Mouse (Mus musculus) intestine, embryonic 14.5 days (tissue): ENCODE measurements at regions not wholly inside any gene's neighbourhood (a gene's known extent, or its start where the extent isn't known, plus 50 kb on each side); places are given as distances from the start of the nearest gene placed in this dataset.

ENCODE experiments used
- ATAC-seq: fragments of 200-750 bp; cut with Nextera tagmentation; replicated peaks from 2 replicates; pipeline ENCODE4 v1.8.0; 2017; ENCODE audit warnings: low read depth, moderate number of reproducible peaks, moderate TSS enrichment, moderate library complexity; ENCODE audit not compliant: low FRiP score, low TSS enrichment
- DNase-seq: peaks from one replicate; pipeline ENCODE4 v3.0.0-alpha.2; 2018; ENCODE audit warnings: low spot score
- H3K27ac ChIP-seq: fragments of 300-500 bp; sonication (generic); 2 replicates; pipeline ENCODE4 v1.5.1; 2014; ENCODE audit warnings: low read depth, mild to moderate bottlenecking, control low read depth
- H3K27me3 ChIP-seq: fragments of 300-500 bp; sonication (generic); replicated peaks from 2 replicates; pipeline ENCODE4 v1.6.1; 2014; ENCODE audit warnings: low read length, control low read depth; ENCODE audit not compliant: control insufficient read depth, insufficient read depth
- H3K36me3 ChIP-seq: fragments of 300-500 bp; sonication (generic); 2 replicates; pipeline ENCODE4 v1.6.1; 2014; ENCODE audit warnings: low read length, control low read depth; ENCODE audit not compliant: control insufficient read depth, insufficient read depth
- H3K4me1 ChIP-seq: fragments of 300-500 bp; sonication (generic); replicated peaks from 2 replicates; pipeline ENCODE4 v1.6.1; 2014; ENCODE audit warnings: low read length, control low read depth, mixed read lengths; ENCODE audit not compliant: control insufficient read depth, insufficient read depth
- H3K4me2 ChIP-seq: fragments of 300-500 bp; sonication (generic); 2 replicates; pipeline ENCODE4 v1.6.1; 2014; ENCODE audit warnings: low read length
- H3K4me3 ChIP-seq: fragments of 300-500 bp; sonication (generic); 2 replicates; pipeline ENCODE4 v1.5.1; 2014; ENCODE audit warnings: low read depth, low read length, control low read depth, mixed read lengths
- H3K9ac ChIP-seq: fragments of 300-500 bp; sonication (generic); 2 replicates; pipeline ENCODE4 v1.6.1; 2014; ENCODE audit warnings: mild to moderate bottlenecking, low read length
- H3K9me3 ChIP-seq: fragments of 300-500 bp; sonication (generic); 2 replicates; pipeline ENCODE4 v1.6.1; 2016; ENCODE audit warnings: low read length, control low read depth; ENCODE audit not compliant: control insufficient read depth
- WGBS: fragments of 180-500 bp; shearing (Covaris S2); extraction: QIAGEN DNeasy Blood & Tissue Kit; methylation state at CpG from one replicate; pipeline ENCODE4 v1.1.7; 2014; 5-methylcytosine and 5-hydroxymethylcytosine counted together

- H3K4me3 ChIP-seq, result no peak overlapping the region
- H3K27ac ChIP-seq, result no peak overlapping the region
- ATAC-seq, result no peak
- H3K9me3 ChIP-seq, result no peaks in the 10 kb centered on the region
- H3K4me2 ChIP-seq, result no peak overlapping the region
- no peaks in the 10 kb centered on the region for H3K4me1 ChIP-seq
- no peaks in the 10 kb centered on the region for H3K27me3 ChIP-seq
- no peak overlapping the region for H3K9ac ChIP-seq
- H3K36me3 ChIP-seq, result no peaks in the 10 kb centered on the region
- no peak for DNase-seq
These were observed 285.1 kb downstream of the Cog6 start for GRCm38 (mm10) chr3:52731941-52732340.

GRCm38 (mm10) chr3:52731491-52731890, 285.5 kb downstream of the Cog6 start:
- Histone ChIP-seq H3K4me2 (no peak overlapping the region), H3K9me3 (no peaks in the 10 kb centered on the region), H3K4me1 (no peaks in the 10 kb centered on the region), H3K27me3 (no peaks in the 10 kb centered on the region), H3K36me3 (no peaks in the 10 kb centered on the region), H3K9ac (no peak overlapping the region), H3K27ac (no peak overlapping the region), H3K4me3 (no peak overlapping the region)
- WGBS, result 77% methylated on average over 3 of the region's 3 CpGs
- ATAC-seq, result no peak
- DNase-seq, result no peak

- Histone ChIP-seq H3K36me3 (no peaks in the 10 kb centered on the region), H3K4me1 (no peaks in the 10 kb centered on the region), H3K4me2 (no peak overlapping the region), H3K27me3 (no peaks in the 10 kb centered on the region), H3K9ac (no peak overlapping the region), H3K9me3 (no peaks in the 10 kb centered on the region), H3K4me3 (no peak overlapping the region), H3K27ac (no peak overlapping the region)
- WGBS, result 72% methylated on average over 3 of the region's 3 CpGs
- DNase-seq (no peak), ATAC-seq (no peak)
These were observed 287.3 kb downstream of the Cog6 start for GRCm38 (mm10) chr3:52729731-52730130.

GRCm38 (mm10) chr3:52728860-52729259, 288.2 kb downstream of the Cog6 start:
- no peak overlapping the region for H3K4me2 ChIP-seq
- H3K9ac ChIP-seq, result no peak overlapping the region
- DNase-seq (no peak), ATAC-seq (no peak)
- no peaks in the 10 kb centered on the region for H3K36me3 ChIP-seq
- no peak overlapping the region for H3K27ac ChIP-seq
- H3K4me1 ChIP-seq, result no peaks in the 10 kb centered on the region
- no peak overlapping the region for H3K4me3 ChIP-seq
- WGBS, result 50% methylated on average over 6 of the region's 6 CpGs
- H3K9me3 ChIP-seq, result no peaks in the 10 kb centered on the region
- H3K27me3 ChIP-seq, result no peaks in the 10 kb centered on the region

GRCm38 (mm10) chr3:52728426-52728825, 288.6 kb downstream of the Cog6 start:
- Histone ChIP-seq H3K27ac (no peak overlapping the region), H3K4me1 (no peaks in the 10 kb centered on the region), H3K9ac (no peak overlapping the region), H3K4me2 (no peak overlapping the region), H3K27me3 (no peaks in the 10 kb centered on the region), H3K9me3 (no peaks in the 10 kb centered on the region), H3K36me3 (no peaks in the 10 kb centered on the region), H3K4me3 (no peak overlapping the region)
- no peak for DNase-seq
- no peak for ATAC-seq
- WGBS, result 92% methylated on average over 5 of the region's 5 CpGs

GRCm38 (mm10) chr3:52724354-52724753, 292.7 kb downstream of the Cog6 start:
- no peaks in the 10 kb centered on the region for H3K4me1 ChIP-seq
- no peak overlapping the region for H3K4me2 ChIP-seq
- no peak overlapping the region for H3K27ac ChIP-seq
- DNase-seq (no peak), ATAC-seq (no peak)
- no peaks in the 10 kb centered on the region for H3K9me3 ChIP-seq
- H3K27me3 ChIP-seq, result no peaks in the 10 kb centered on the region
- no peak overlapping the region for H3K9ac ChIP-seq
- 77% methylated on average over 3 of the region's 3 CpGs for WGBS
- H3K4me3 ChIP-seq, result no peak overlapping the region
- no peaks in the 10 kb centered on the region for H3K36me3 ChIP-seq

GRCm38 (mm10) chr3:52722946-52723345, 294.1 kb downstream of the Cog6 start:
- no peak for ATAC-seq
- 91% methylated on average over 2 of the region's 2 CpGs for WGBS

GRCm38 (mm10) chr3:52719181-52719580, 297.9 kb downstream of the Cog6 start:
- Histone ChIP-seq H3K4me2 (no peak overlapping the region), H3K4me1 (no peaks in the 10 kb centered on the region), H3K27me3 (no peaks in the 10 kb centered on the region), H3K27ac (no peak overlapping the region), H3K9me3 (no peaks in the 10 kb centered on the region), H3K4me3 (no peak overlapping the region), H3K36me3 (no peaks in the 10 kb centered on the region), H3K9ac (no peak overlapping the region)
- WGBS, result 76% methylated on average over 3 of the region's 3 CpGs
- ATAC-seq, result no peak
- no peak for DNase-seq

More at GRCm38 (mm10) chr3:52722946-52723345, 294.1 kb downstream of the Cog6 start:
- no peak overlapping the region for H3K9ac ChIP-seq
- H3K27ac ChIP-seq, result no peak overlapping the region
- no peak for DNase-seq
- H3K4me3 ChIP-seq, result no peak overlapping the region
- H3K4me1 ChIP-seq, result no peaks in the 10 kb centered on the region
- no peaks in the 10 kb centered on the region for H3K9me3 ChIP-seq
- H3K27me3 ChIP-seq, result no peaks in the 10 kb centered on the region
- no peaks in the 10 kb centered on the region for H3K36me3 ChIP-seq
- no peak overlapping the region for H3K4me2 ChIP-seq

- no peaks in the 10 kb centered on the region for H3K9me3 ChIP-seq
- no peak overlapping the region for H3K4me2 ChIP-seq
- H3K36me3 ChIP-seq, result no peaks in the 10 kb centered on the region
- ATAC-seq (no peak), DNase-seq (no peak)
- H3K4me3 ChIP-seq, result no peak overlapping the region
- H3K4me1 ChIP-seq, result no peaks in the 10 kb centered on the region
- no peak overlapping the region for H3K27ac ChIP-seq
- no peak overlapping the region for H3K9ac ChIP-seq
- 89% methylated on average over 5 of the region's 5 CpGs for WGBS
- H3K27me3 ChIP-seq, result no peaks in the 10 kb centered on the region
These were observed 299.7 kb downstream of the Cog6 start for GRCm38 (mm10) chr3:52717324-52717723.
